ENCODE assay signal across 7 mouse cellular contexts in the genomic region with DNA sequence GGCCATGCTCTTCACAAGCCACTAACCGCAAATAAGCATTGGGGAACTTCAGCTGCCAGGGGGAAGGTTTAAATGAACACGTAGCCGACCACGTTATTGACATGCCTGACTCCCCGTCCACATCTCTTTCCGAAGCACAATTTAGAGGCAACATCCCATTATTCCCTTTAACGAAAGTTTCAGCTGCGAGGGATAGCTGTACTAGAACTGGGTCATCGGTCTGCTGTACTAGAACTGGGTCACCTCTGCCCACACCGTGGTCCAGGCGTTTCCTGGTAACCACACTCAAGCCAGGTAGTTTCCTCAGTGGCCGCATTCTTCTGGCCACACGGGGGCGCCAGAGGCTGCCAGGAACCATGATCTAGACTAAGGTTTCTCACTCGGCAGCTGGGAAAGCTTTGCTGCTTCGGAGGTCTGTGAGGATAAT. TPM values are rescaled to one million over a fixed set of nuclear protein-coding genes. Genes with fewer than 3 reads are reported as not detected.
DNase-seq lines count a peak whose midpoint lies in the region; ATAC-seq lines count a peak whose summit lies in the region.

No protein-coding gene starts in this region.

- peaks cover 27% of the 10 kb centered on the region for H3K27me3 ChIP-seq in midbrain, embryonic 12.5 days

- WGBS in midbrain, embryonic 12.5 days: 12% methylated on average over 16 of the region's 16 CpGs

- H3K9me3 ChIP-seq in midbrain, embryonic 12.5 days: no peaks in the 10 kb centered on the region

- peak; percentile 54; the same call in 1 of the 2 replicates for ATAC-seq in midbrain, embryonic 12.5 days (ENCODE audit: low FRiP score, low read depth)

- DNase-seq in adrenal gland, postnatal 10 days: peak; percentile 92
- peak; percentile 86 for DNase-seq in embryo, embryonic 9.5 days (ENCODE audit: extremely low spot score)
- DNase-seq in heart, adult 11 months: peak; percentile 97
- DNase-seq in kidney, adult 11 months: peak; percentile 89
- peak; percentile 83 for DNase-seq in left cerebral cortex, postnatal 4 days
- peak; percentile 63 for DNase-seq in skeletal muscle tissue, adult 2 months (ENCODE audit: low read depth, low spot score)

- peaks cover 11% of the 10 kb centered on the region for H3K36me3 ChIP-seq in midbrain, embryonic 12.5 days

- intact Hi-C loops in left cerebral cortex, postnatal 4 days (cut with DNase I): no loop called here

- H3K27ac ChIP-seq in midbrain, embryonic 12.5 days (replicated peaks): no peak overlapping the region

- H3K4me1 ChIP-seq in midbrain, embryonic 12.5 days: peaks cover 8% of the 10 kb centered on the region; the same call in 1 of the 2 replicates

- no peak overlapping the region for H3K9ac ChIP-seq in midbrain, embryonic 12.5 days (replicated peaks)

- no peak overlapping the region for H3K4me3 ChIP-seq in midbrain, embryonic 12.5 days

- H3K4me2 ChIP-seq in midbrain, embryonic 12.5 days (replicated peaks): peak overlapping the region; percentile 38

RNA-seq across cellular contexts. Expression of a gene that starts 44.4 kb away (rescaled TPM):
- 10 to 100 TPM; 52.2 to 55.9 TPM for total RNA-seq in adrenal gland, postnatal 10 days (2021)
- 10 to 100 TPM; 55.4 to 59.3 TPM for total RNA-seq in left cerebral cortex, postnatal 4 days (2021)
- polyA plus RNA-seq in midbrain, embryonic 12.5 days (2016; fragmentation: Nextera tagmentation; extraction: Ambion mirVana): 92.3 and 95.9 TPM in 2 replicates

RNA-seq across cellular contexts. Expression of a gene that starts 44.5 kb away (rescaled TPM):
- total RNA-seq in adrenal gland, postnatal 10 days (2021): 10 to 100 TPM; 26.7 to 28.0 TPM
- 10 to 100 TPM; 27.3 to 30.0 TPM for total RNA-seq in left cerebral cortex, postnatal 4 days (2021)
- polyA plus RNA-seq in midbrain, embryonic 12.5 days (2016; fragmentation: Nextera tagmentation; extraction: Ambion mirVana): 35.4 and 37.0 TPM in 2 replicates

RNA-seq across cellular contexts. Expression of a gene that starts 53.5 kb away (rescaled TPM):
- 100 to 1,000 TPM; 664 to 746 TPM for total RNA-seq in adrenal gland, postnatal 10 days (2021)
- total RNA-seq in left cerebral cortex, postnatal 4 days (2021): 10 to 100 TPM; 35.5 to 40.3 TPM
- 35.8 and 36.4 TPM in 2 replicates for polyA plus RNA-seq in midbrain, embryonic 12.5 days (2016; fragmentation: Nextera tagmentation; extraction: Ambion mirVana)

Comparison
In these comparisons a context has a peak if more than half of its experiments do, and no peak if none do; other contexts are left out.
1. RNA of a gene that starts 53.5 kb away (total RNA-seq): 664 to 746 TPM in adrenal gland, postnatal 10 days; 35.5 to 40.3 TPM in left cerebral cortex, postnatal 4 days; every median in the first group is over 10 times any median in the second.
2. Peak in every context shown above with its lines, with median percentiles within 50 percentile points of each other: DNase-seq.